Mouse (Mus musculus): ENCODE results near the gene Actrt2. TPM values are rescaled to one million over a fixed set of nuclear protein-coding genes. Genes with fewer than 3 reads are reported as not detected.

Gene Actrt2
- total RNA-seq (2021) = not detected

DNA sequence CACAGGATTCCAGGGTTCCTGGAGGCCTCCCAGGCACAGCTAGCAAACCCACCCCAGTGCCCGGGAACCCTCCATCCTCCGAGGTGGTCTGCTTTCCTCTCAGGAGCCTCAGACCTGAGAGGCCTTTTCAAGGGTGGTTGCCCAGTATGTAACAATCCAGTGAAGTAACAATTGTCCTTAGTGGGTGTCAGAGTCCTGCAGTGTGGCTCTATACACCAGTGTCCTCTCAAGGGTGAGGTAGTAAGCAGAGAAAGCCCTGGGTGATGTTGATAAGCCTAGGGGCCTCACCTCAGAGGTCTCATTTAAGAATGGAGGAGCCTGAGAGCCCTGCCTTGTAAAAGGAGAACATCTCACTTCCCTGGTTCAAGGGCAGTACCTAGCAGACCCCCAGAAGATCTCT is at the start of gene Actrt2:
Gene Actrt2 (minus strand): TSS at position 101 of the 400 bp plus-strand sequence.
- intact Hi-C loops (cut with DNase I) = no loop called here
- DNase-seq (ENCODE audit: low spot score in 2 of 2) = no peak

DNA sequence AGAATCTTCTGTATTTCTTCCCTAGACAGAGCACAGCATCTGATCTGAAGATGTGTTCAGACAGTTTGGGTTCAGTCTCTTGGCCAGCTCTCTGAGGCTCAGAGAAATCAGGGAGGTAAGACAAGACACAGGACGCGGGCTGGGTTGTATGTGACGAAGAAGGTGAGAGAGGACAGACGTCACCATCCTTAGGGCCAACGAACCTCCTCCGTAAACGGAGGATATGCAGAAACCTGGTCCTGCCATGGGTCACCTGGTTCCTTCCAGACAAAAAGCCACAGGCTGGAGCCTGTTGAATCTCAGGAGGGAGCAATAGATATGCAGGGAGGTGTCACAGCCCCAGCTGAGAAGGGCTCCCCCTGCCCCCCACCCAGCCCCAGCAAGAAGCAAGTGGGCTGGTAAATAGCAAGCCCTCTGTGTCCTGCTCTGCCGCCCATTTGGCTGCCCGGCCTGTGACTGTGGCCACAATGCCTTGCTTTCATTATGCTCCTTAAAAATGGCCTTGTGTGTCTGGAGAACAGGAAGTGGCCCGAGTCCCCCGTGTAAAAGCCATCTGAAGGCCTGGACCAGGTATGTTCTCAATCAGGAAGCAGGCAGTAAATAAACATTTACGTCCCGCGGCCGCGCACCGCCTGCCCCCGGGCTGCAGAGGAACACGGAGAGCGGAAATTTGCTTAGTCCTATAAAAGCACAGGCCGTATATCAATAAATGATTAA is 41.9 kb upstream of the Actrt2 start:
- intact Hi-C loops (cut with DNase I) = no loop called here

DNA sequence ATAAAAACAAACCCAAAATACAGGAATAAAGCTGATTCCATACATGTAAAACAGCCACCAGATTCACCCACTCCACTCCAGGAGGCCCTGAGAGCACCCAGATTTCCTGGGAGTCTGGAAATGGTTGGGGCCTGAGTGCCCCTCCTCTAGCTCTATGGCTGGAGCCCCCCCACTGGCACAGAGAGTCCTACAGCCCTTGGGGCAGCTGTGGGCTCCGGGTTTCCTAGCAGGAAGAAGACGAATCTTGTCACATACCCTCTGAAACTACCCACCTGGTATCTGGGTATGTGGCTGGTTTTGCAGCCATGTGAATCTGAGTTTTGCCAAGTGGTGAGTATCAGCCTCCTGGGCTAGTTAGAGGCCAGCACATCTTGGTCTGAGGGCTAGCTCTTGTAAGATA is 41.1 kb upstream of the Actrt2 start:
- no peak for DNase-seq (ENCODE audit: low spot score in 2 of 2)
- intact Hi-C loops (cut with DNase I) = no loop called here

More for the DNA sequence above, 41.9 kb upstream of the Actrt2 start:
- no peak for DNase-seq (ENCODE audit: low spot score in 2 of 2)

DNA sequence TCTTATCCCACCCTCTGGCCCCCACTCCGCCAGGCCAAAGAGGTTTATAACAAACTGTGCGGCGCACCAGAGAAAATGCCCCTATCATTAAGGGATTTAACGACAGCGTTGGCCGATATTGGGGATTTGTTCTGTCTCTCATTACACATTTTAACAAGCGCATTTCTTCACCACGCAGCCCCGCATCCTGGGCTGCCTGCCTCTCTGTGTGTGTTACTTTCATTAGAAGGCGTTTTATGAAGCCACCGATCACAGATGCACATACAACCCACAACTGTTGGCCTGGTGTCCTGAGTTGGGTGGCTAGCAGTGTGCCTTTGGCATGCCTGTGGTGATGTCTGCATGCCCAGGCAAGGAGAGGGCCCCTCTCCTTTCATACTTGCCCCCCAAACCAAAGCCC is 40.6 kb upstream of the Actrt2 start:
- DNase-seq (ENCODE audit: low spot score in 2 of 2) = no peak
- intact Hi-C loops (cut with DNase I) = no loop called here

DNA sequence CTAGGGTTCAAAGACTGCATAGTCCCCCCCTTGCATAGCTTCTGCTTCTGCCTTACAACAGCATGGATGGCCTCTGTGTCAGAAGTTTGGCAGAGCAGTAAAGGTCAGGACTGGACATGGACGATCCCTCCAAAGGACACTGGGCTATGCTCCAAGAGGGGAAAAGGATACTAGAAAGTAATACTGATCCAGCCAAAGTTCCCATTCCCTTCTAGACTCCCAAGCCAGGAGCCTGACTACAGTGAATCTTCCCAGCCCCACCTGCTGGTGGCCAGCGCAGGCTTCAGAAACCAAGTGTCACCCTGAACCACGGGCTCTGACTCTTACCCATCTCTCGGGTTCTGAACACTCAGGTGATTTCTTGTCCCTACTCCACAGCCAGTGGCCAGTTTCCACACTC is 39.9 kb upstream of the Actrt2 start:
- intact Hi-C loops (cut with DNase I) = no loop called here
- no peak for DNase-seq (ENCODE audit: low spot score in 2 of 2)

DNA sequence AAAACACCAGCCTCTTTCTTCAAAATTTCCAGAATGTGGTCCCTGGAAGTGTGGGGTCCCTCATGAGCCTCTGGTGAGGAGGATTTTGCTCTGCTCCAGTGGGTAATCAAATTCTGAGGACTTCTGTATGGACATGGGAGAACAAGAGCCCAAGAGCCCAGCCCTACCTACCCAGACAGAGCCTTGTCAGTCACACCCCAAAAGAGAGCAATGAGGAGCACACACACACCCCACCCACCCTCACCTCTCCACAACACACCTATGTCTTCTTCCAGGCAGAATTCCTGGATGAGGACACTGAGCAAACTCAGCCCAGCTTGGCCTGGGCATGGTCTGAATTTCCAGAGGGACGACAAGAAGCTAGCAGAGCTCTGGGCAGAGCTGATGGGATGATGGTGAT is 38.8 kb upstream of the Actrt2 start:
- intact Hi-C loops (cut with DNase I) = no loop called here
- no peak for DNase-seq (ENCODE audit: low spot score in 2 of 2)

DNA sequence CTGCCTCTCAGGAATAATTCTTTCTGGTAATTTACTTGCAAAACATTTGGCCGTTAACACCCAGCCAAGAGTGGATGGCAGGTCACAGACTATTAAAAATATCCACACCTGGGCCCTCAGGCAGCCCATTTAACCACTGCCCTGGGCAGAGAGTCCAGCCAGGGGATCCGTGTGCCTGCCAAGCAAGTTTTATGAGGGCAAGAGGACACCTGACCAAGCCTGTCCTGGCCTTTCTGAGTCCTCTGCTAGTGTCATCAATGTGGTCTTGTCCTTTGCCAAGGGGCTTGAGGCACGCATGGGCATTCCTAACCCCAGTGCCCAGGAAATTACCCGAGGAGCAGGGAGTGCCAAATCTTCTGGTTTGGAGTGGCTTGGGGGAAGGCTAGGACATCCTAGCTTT is 38.0 kb upstream of the Actrt2 start:
- DNase-seq (ENCODE audit: low spot score in 2 of 2) = no peak
- intact Hi-C loops (cut with DNase I) = no loop called here

DNA sequence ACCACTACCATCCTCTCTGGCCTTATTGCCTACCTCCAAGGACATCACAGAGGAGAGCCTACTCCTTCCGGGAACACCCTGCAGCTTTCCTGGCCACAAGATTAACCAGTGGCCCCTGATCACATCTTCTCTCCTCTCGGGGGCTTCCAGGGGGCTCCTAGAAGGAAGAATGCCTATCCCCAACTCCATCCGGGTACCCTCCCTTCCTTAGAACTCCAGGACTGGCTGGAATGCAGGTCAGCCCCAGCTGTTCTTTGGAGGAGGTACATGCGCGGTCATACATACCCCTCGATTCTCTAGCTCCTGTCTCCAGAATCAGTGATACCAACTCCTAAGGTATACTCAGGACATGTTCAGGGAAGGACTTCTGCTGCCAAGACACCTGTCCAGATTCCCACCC is 37.4 kb upstream of the Actrt2 start:
- intact Hi-C loops (cut with DNase I) = no loop called here
- no peak for DNase-seq (ENCODE audit: low spot score in 2 of 2)

DNA sequence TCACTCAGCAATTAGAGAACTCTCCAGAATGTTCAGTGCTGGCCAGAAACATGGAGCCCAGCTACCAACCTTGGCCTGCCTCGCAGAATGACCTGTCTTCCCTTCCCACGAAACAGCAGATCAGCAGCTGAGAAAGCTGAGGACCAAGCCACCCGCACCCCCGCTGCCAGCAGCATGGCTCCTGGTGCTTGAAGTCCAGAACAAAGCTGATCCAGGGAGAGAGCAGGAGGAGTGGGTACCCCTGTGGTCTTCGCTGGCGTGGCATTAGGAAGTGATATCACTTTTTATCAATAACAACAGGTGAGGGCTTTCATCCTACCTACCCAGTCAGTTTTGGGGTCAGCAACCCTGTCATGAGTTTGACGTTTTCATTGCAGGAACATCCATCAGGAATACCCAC is 36.9 kb upstream of the Actrt2 start:
- intact Hi-C loops (cut with DNase I) = no loop called here

DNA sequence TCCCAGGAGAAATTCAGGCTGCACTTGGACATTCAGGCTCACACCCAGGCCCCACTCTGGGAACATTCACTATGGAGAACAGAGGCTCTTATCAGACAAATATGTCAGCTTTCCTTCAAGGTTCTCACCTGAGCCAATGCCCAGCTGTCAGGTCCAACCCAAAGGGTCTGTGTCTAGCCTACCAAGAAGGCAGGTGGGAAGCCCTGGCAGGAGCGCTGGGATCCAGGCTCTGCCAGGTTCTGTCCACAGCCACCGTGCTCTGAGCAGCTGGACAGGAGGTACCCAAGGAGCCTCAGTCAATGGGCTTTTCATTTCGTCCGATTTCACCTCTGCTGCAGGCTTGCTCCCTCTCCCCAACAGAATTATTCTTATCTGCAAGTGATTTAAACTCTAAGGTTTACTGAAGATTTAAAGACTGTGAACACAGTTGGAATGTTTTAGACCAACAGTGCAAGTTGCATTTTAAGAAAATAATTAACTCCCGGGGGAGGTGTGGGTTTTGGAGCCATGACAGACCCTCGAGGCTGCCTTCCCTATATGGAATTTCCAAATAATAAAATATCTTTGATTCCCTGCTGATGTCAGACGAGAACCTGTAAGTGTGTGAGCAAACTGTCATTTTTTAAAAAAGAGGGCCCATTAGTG is 35.9 kb upstream of the Actrt2 start:
- no peak for DNase-seq (ENCODE audit: low spot score in 2 of 2)
- intact Hi-C loops (cut with DNase I) = no loop called here

More for the DNA sequence above, 36.9 kb upstream of the Actrt2 start:
- no peak for DNase-seq (ENCODE audit: low spot score in 2 of 2)

DNA sequence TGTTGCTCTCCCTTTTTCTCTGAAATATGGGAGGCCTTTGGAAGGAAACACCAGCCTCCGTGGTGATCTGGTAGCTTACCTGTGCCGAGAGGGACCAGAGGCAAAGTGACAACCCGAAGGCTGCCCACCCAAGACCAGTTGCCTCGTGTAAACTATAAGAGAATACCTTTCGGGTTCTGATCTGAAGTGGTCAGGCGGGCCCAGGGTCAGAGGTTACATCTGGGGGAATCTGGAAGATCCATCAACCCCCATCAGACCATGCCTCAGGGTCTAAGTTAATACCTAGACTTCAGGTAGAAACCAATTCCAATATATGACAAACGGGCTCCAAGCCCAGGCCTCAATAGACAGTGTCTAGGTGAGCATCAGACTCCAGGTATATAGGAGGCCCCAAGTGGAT is 35.3 kb upstream of the Actrt2 start:
- intact Hi-C loops (cut with DNase I) = no loop called here
- no peak for DNase-seq (ENCODE audit: low spot score in 2 of 2)

DNA sequence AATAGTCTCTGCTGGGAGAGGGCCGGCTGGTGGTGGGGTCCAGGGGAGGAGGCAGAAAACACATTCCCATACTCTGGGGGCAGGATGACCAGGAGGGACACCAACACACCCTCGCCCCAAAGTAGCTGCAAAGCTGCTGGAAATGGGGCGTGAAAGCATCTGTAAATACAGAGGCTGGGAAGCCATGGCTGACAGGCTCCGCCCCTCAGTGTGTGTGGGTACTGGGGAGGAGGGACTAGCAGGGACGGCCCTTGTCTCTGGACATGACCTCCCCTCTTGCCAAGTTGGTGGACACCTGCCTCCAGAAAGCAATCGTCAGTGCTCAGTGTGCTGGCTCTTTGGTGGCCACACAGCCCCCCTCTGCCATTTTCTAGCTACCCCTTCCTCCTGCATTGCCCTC is 34.5 kb upstream of the Actrt2 start:
- intact Hi-C loops (cut with DNase I) = no loop called here
- DNase-seq (ENCODE audit: low spot score in 2 of 2) = no peak

DNA sequence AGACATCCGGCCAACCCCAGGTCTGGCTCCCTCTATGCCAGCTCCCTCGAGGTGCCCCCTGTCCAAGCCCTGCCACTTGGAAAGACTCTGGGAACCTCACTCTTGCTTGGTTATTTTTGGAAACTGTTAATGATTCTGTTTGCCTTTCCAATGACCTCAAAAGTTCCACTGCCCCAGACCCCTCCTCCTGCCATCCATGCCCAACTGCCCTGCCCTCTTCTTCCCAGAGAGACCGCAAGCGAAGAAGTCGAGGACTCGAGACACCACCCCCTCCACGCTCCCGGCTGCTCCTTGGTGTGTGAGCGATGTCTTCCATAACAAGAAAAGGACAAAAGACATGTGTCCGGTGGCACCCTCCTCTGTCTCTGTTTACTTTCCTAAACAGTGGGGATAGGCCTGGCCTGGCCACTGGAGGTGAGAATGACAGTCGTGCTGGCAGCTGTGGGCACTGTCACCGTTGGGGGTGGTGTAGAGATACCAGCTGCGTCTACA is 33.3 kb upstream of the Actrt2 start:
- intact Hi-C loops (cut with DNase I) = no loop called here
- no peak for DNase-seq (ENCODE audit: low spot score in 2 of 2)

DNA sequence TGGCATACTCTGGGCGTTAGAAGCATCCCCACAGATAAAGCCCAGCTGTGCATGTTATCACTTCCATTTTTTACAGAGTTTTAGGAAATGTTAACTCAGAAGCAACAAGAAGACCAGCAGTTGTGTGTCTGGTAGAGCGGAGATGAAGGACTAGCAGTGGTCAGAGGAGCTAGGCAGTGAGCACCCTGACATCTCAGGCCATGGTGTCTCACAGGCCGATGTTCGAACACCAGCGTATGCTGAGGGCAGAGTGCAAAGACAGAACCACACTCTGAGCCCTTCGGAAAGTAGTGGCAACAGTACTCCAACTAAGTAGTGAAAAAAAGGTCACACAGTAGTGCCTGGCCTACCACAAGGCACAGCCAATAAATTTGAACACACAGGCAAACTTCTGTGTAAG is 32.8 kb upstream of the Actrt2 start:
- no peak for DNase-seq (ENCODE audit: low spot score in 2 of 2)
- intact Hi-C loops (cut with DNase I) = no loop called here

DNA sequence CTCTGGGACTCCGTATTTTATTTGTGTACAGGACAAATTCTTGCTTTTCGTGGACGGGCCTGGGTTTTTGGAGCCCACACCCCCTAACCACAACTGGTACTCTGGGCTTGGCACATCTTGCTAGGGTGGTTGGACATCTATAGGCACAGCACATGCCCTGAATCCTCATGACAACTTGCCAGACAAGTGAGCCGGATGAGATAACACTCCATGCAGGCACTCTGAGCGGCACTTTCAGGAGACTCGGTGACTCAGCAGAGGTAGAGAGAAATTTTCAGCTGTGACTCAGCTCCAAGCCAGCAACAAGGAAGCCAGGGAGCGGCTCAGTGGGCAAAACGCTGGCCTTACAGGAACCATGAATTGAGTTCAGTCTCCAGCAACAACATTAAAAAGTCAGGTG is 31.6 kb upstream of the Actrt2 start:
- DNase-seq (ENCODE audit: low spot score in 2 of 2) = peak; percentile 9 to 55
- intact Hi-C loops (cut with DNase I) = no loop called here

DNA sequence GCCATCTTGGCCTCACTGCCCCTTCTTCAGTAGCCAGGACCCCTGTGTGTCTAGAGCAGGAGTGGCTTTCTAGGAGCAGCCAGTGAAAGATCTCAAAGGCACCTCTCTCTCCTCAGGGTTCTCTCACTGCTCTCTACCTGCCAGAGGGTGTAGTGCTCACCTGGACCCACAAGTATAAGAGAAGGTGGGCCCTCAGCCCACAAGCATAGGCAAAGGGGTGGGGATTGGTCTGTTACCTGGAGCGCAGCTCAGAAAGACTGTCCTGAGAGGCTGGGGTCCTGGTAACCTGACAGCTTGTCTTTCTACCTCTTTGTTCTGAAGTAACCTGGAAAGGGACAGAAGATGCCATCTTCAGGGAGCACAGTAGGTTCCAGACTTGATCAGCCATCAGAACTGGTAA is 31.0 kb upstream of the Actrt2 start:
- no peak for DNase-seq (ENCODE audit: low spot score in 2 of 2)
- intact Hi-C loops (cut with DNase I) = no loop called here

DNA sequence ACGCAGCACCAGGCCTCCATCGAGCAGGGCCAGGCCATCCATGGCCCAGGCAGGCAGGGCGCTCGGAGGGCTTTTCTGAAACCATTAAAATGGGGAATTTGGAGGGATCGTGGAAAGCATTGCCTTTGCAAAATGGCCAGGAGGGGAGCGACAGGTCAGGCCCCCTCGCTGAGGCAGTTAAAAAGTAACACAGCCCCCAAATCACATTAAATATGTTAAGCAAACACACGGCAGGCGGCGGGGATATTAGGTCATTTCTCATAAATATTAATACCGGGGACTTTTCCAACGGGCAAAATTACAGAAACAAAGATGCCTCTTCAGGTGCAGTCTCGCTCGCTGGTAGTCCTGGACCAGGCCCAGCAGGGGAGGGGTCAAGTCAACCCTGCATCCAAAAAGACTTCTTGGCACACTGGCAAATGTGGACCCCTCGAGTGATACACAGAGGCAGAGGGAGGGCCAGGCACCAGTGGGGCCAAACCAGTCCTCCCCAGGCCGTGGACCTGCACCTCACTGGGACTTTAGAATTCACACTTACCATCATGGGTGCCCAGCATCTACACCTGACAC is 30.4 kb upstream of the Actrt2 start:
- intact Hi-C loops (cut with DNase I) = no loop called here
- DNase-seq (ENCODE audit: low spot score in 2 of 2) = no peak

DNA sequence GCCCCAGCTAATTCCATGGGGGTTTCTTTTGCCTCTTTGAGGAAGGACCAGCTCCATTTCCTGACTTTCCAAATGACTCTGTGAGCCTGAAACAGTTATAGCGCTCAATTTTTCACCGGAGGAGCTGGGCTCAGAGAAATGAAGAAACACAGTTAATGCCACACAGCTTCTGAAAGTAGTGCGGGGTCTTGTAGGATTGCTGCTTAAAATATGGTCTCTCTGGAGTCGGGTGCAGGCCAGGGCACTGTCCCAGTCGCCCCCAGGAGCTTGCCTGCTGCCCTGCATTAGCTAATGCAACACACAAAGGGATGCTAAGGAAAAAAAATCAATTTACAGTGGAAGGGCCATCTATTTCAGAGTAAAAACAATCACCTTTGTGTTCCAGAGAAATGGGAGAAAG is 29.8 kb upstream of the Actrt2 start:
- no peak for DNase-seq (ENCODE audit: low spot score in 2 of 2)
- intact Hi-C loops (cut with DNase I) = no loop called here

DNA sequence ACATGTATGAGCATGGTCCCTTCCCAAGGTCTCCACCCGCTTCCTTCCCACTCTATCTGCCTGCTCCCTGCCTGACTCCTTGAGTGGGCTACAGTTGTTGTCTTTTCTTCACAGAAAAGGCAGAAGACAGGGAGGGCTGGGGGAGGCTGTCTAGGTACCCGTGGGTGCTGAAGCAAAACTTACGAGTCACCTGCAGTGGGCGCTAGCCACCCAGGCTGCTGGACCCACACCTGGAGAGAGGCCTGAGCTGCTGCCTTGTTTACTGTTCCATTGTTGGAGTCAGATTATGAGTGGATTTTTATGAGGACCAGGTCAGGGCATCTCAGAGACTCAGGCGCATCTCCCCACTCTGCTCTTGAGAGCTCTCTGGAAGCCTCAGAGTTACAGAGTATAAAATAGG is 28.9 kb upstream of the Actrt2 start:
- intact Hi-C loops (cut with DNase I) = no loop called here
- DNase-seq (ENCODE audit: low spot score in 2 of 2) = no peak

DNA sequence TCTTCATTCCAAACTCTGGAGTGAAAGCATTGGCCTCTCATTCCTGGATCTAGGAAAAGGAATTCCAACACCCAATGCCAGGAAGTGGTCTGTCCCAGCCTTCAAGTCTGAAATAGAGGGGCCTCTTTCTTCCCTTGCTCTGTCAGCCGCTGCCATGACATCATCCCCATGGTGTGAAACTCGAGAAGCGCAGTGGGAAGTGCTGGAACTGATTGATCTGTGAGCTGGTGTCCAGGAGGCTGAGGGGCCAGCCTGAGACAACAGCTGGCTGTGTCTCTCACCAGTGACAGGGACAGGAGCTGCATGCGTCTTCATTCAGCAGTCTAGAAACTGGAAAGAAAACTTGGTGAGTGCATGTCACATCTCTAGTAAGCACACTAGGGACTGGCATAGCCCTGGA is 28.5 kb upstream of the Actrt2 start:
- no peak for DNase-seq (ENCODE audit: low spot score in 2 of 2)
- intact Hi-C loops (cut with DNase I) = no loop called here

DNA sequence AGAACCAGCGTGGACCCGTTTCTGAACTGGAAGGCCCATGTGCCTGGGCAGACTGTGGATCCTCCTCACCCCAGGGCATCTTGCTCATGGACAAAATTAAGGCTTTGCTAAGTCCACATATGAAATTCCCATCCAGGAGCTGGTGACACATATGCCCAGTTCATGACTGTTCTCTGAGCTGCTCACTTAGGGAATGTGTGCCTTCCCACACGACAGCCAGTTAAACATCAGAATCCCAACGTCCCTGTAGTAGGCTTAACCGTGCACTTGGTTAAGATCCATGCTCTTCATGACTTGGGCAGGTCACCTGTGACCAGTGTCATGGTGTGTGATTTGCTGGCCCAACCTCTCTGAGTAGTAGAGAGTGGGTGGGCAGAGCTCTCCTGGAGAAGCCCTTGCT is 26.7 kb upstream of the Actrt2 start:
- no peak for DNase-seq (ENCODE audit: low spot score in 2 of 2)
- intact Hi-C loops (cut with DNase I) = no loop called here
